Mouse (Mus musculus) thymus, adult 2 months (tissue): ENCODE data around the gene Ggt5. TPM values are rescaled to one million over a fixed set of nuclear protein-coding genes. Genes with fewer than 3 reads are reported as not detected.

ENCODE experiments used
- DNase-seq: peaks from one replicate; pipeline ENCODE4 v3.0.0; 2021
- H3K27ac ChIP-seq: fragments of 200-500 bp; 2 replicates; pipeline ENCODE4 v1.5.1; 2012; ENCODE audit warnings: low read length, control low read depth; ENCODE audit not compliant: control insufficient read depth, insufficient read depth
- H3K27me3 ChIP-seq: fragments of 200-500 bp; 2 replicates; pipeline ENCODE4 v1.6.1; 2012; ENCODE audit warnings: mild to moderate bottlenecking, low read length, moderate library complexity, mixed read lengths; ENCODE audit not compliant: control insufficient read depth, insufficient read depth
- H3K36me3 ChIP-seq: fragments of 200-500 bp; 2 replicates; pipeline ENCODE4 v1.6.1; 2012; ENCODE audit warnings: mild to moderate bottlenecking, low read length, moderate library complexity; ENCODE audit not compliant: control insufficient read depth, insufficient read depth
- H3K4me1 ChIP-seq: fragments of 200-500 bp; replicated peaks from 2 replicates; pipeline ENCODE4 v1.6.1; 2012; ENCODE audit warnings: low read length; ENCODE audit not compliant: control insufficient read depth, insufficient read depth
- H3K4me3 ChIP-seq: fragments of 200-500 bp; 2 replicates; pipeline ENCODE4 v1.5.1; 2012; ENCODE audit warnings: mild to moderate bottlenecking, low read length, control low read depth, moderate library complexity; ENCODE audit not compliant: control insufficient read depth, insufficient read depth
- CTCF ChIP-seq: fragments of 200-500 bp; IDR thresholded peaks from 2 replicates; pipeline ENCODE4 v1.5.1; 2012; ENCODE audit warnings: mild to moderate bottlenecking, control low read depth, low read length, moderate library complexity, borderline replicate concordance; ENCODE audit not compliant: control insufficient read depth, poor library complexity, insufficient read depth; ENCODE audit errors: extremely low read depth
- POLR2A ChIP-seq: fragments of 200-500 bp; IDR thresholded peaks from 2 replicates; pipeline ENCODE4 v1.6.1; 2012; ENCODE audit warnings: mild to moderate bottlenecking, low read length, control low read depth, moderate library complexity; ENCODE audit not compliant: control insufficient read depth, poor library complexity, insufficient read depth; ENCODE audit errors: extremely low read depth
- WGBS: fragments of 180-500 bp; shearing (Covaris S2); methylation state at CpG from one replicate; pipeline ENCODE4 v1.1.7; 2018; 5-methylcytosine and 5-hydroxymethylcytosine counted together
- polyA plus RNA-seq: library from polyadenylated mRNA; depleted of rRNA; stranded (reverse); fragments of >200 nt; gene quantifications from 2 replicates; pipeline ENCODE4 v1.2.3, GENCODE M21; 2012

Gene Ggt5
- polyA plus RNA-seq, 1 experiment, result 73.6 TPM

- Histone ChIP-seq H3K4me3 (no peak overlapping the region), H3K27ac (no peak overlapping the region), H3K4me1 (peaks cover 30% of the 10 kb centered on the region), H3K36me3 (no peaks in the 10 kb centered on the region), H3K27me3 (no peaks in the 10 kb centered on the region)
- 87% methylated on average over 5 of the region's 5 CpGs for WGBS
- no peak for DNase-seq
- TF ChIP-seq CTCF, result no peak
Measured at GRCm38 (mm10) chr10:75568029-75568428, 21.1 kb upstream of the Ggt5 start.

- no peaks in the 10 kb centered on the region for H3K27me3 ChIP-seq
- 85% methylated on average over 11 of the region's 11 CpGs for WGBS
- no peak for TF ChIP-seq POLR2A
- no peak for TF ChIP-seq CTCF
- no peaks in the 10 kb centered on the region for H3K36me3 ChIP-seq
- no peak for DNase-seq
- H3K4me1 ChIP-seq, result peaks cover 30% of the 10 kb centered on the region
- no peak overlapping the region for H3K27ac ChIP-seq
- no peak overlapping the region for H3K4me3 ChIP-seq
Measured at GRCm38 (mm10) chr10:75568441-75568840, 20.7 kb upstream of the Ggt5 start.

GRCm38 (mm10) chr10:75568851-75569250 lies 20.3 kb upstream of the Ggt5 start:
- Histone ChIP-seq H3K27me3 (no peaks in the 10 kb centered on the region), H3K27ac (no peak overlapping the region), H3K4me3 (no peak overlapping the region), H3K36me3 (no peaks in the 10 kb centered on the region), H3K4me1 (peaks cover 27% of the 10 kb centered on the region)
- no peak for DNase-seq
- no peak for TF ChIP-seq POLR2A
- no peak for TF ChIP-seq CTCF
- 76% methylated on average over 4 of the region's 4 CpGs for WGBS

- H3K4me1 ChIP-seq, result peaks cover 6% of the 10 kb centered on the region
Measured at GRCm38 (mm10) chr10:75570981-75571657, 18.0 kb upstream of the Ggt5 start.

GRCm38 (mm10) chr10:75571937-75572336 lies 17.2 kb upstream of the Ggt5 start:
- H3K4me1 ChIP-seq, result peaks cover 2% of the 10 kb centered on the region; the same call in 1 of the 2 replicates
- no peaks in the 10 kb centered on the region for H3K36me3 ChIP-seq
- TF ChIP-seq POLR2A (no peak), CTCF (no peak)
- no peaks in the 10 kb centered on the region for H3K27me3 ChIP-seq
- no peak for DNase-seq
- H3K4me3 ChIP-seq, result no peak overlapping the region
- H3K27ac ChIP-seq, result no peak overlapping the region
- 88% methylated on average over 9 of the region's 9 CpGs for WGBS

More at GRCm38 (mm10) chr10:75570981-75571657, 18.0 kb upstream of the Ggt5 start:
- Histone ChIP-seq H3K36me3 (no peaks in the 10 kb centered on the region), H3K27me3 (no peaks in the 10 kb centered on the region), H3K4me3 (no peak overlapping the region), H3K27ac (no peak overlapping the region)
- WGBS, result 92% methylated on average over 10 of the region's 10 CpGs
- TF ChIP-seq CTCF, result no peak
- no peak for DNase-seq

GRCm38 (mm10) chr10:75573181-75573580 lies 16.0 kb upstream of the Ggt5 start:
- no peak overlapping the region for H3K4me3 ChIP-seq
- TF ChIP-seq POLR2A (no peak), CTCF (no peak)
- peaks cover 2% of the 10 kb centered on the region; the same call in 1 of the 2 replicates for H3K4me1 ChIP-seq
- no peak for DNase-seq
- no peaks in the 10 kb centered on the region for H3K27me3 ChIP-seq
- 90% methylated on average over 10 of the region's 10 CpGs for WGBS
- H3K27ac ChIP-seq, result no peak overlapping the region
- H3K36me3 ChIP-seq, result no peaks in the 10 kb centered on the region

- Histone ChIP-seq H3K4me3 (no peak overlapping the region), H3K27ac (no peak overlapping the region), H3K27me3 (no peaks in the 10 kb centered on the region), H3K36me3 (no peaks in the 10 kb centered on the region), H3K4me1 (no peaks in the 10 kb centered on the region)
- 97% methylated on average over 9 of the region's 9 CpGs for WGBS
- TF ChIP-seq POLR2A, result no peak
- no peak for TF ChIP-seq CTCF
- DNase-seq, result no peak
Measured at GRCm38 (mm10) chr10:75573965-75574364, 15.2 kb upstream of the Ggt5 start.
